Mouse (Mus musculus) cerebellum, adult 18-20 months (tissue): Measurements from ENCODE around the gene Pdcd4.
"Not testable (repeated sequence)": the region's sequence is repeated elsewhere in the genome, so short reads cannot be mapped to it uniquely, and the experiment has no call there.

Experiments used
- DNase-seq, 2 experiments: peaks; one replicate each; pipeline ENCODE4 v3.0.0; 2021

Gene Pdcd4

GRCm38 (mm10) chr19:53964347-53964746 lies 72.3 kb downstream of the Pdcd4 start:
- not testable (repeated sequence) for DNase-seq

GRCm38 (mm10) chr19:53964910-53965633 lies 73.0 kb downstream of the Pdcd4 start:
- DNase-seq, result no peak

- no peak for DNase-seq
Measured at GRCm38 (mm10) chr19:53969226-53969625, 77.2 kb downstream of the Pdcd4 start.

- DNase-seq, result no peak
Measured at GRCm38 (mm10) chr19:53971938-53972337, 79.9 kb downstream of the Pdcd4 start.

- no peak for DNase-seq
Measured at GRCm38 (mm10) chr19:53973656-53974055, 81.6 kb downstream of the Pdcd4 start.
